Mouse (Mus musculus) myocyte (in vitro differentiated cells): ENCODE data around the gene Lsr. TPM values are rescaled to one million over a fixed set of nuclear protein-coding genes. Genes with fewer than 3 reads are reported as not detected.

Experiments used
- H3K27me3 ChIP-seq: one replicate; pipeline ENCODE4 v1.6.1; 2011; ENCODE audit not compliant: control insufficient read depth, insufficient read depth, insufficient read length
- H3K36me3 ChIP-seq: one replicate; pipeline ENCODE4 v1.6.1; 2011; ENCODE audit not compliant: control insufficient read depth, insufficient read depth
- H3K4me2 ChIP-seq: one replicate; pipeline ENCODE4 v1.6.1; 2011; ENCODE audit warnings: low read depth, control low read depth
- H3K4me3 ChIP-seq: one replicate; pipeline ENCODE4 v1.5.1; 2011; ENCODE audit warnings: mild to moderate bottlenecking, control low read depth, moderate library complexity
- H3K79me2 ChIP-seq: one replicate; pipeline ENCODE4 v1.6.1; 2011; ENCODE audit not compliant: control insufficient read depth, insufficient read depth
- H3ac ChIP-seq: one replicate; pipeline ENCODE4 v1.6.1; 2011; ENCODE audit not compliant: control insufficient read depth, insufficient read length
- CEBPB ChIP-seq: IDR thresholded peaks from 2 replicates; pipeline ENCODE4 v1.6.1; 2011; ENCODE audit warnings: mild to moderate bottlenecking, moderate library complexity; ENCODE audit not compliant: poor library complexity, insufficient read depth, severe bottlenecking
- E2F4 ChIP-seq: IDR thresholded peaks from one replicate; pipeline ENCODE4 v1.6.1; 2011; ENCODE audit warnings: mild to moderate bottlenecking, control low read depth, moderate library complexity; ENCODE audit not compliant: insufficient read depth
- MAX ChIP-seq: IDR thresholded peaks from one replicate; pipeline ENCODE4 v1.6.1; 2011; ENCODE audit warnings: low read depth, mild to moderate bottlenecking, control low read depth
- MYOD1 ChIP-seq, 3 experiments: IDR thresholded peaks; one replicate each; pipeline ENCODE4 v1.6.1; 2011; ENCODE audit warnings: control low read depth in 2 of 3, low read depth in 2 of 3, mild to moderate bottlenecking in 2 of 3, moderate library complexity in 1 of 3; ENCODE audit not compliant: insufficient read length in 2 of 3, control insufficient read depth in 1 of 3
- MYOG ChIP-seq, 3 experiments: IDR thresholded peaks; one replicate each; pipeline ENCODE4 v1.6.1; 2011; ENCODE audit warnings: control low read depth in 2 of 3, low read depth in 2 of 3, mild to moderate bottlenecking in 2 of 3; ENCODE audit not compliant: insufficient read length in 2 of 3, control insufficient read depth in 1 of 3, insufficient read depth in 1 of 3
- POLR2A ChIP-seq: IDR thresholded peaks from one replicate; pipeline ENCODE4 v1.6.1; 2011; ENCODE audit warnings: low read depth, mild to moderate bottlenecking, control low read depth, moderate library complexity; ENCODE audit not compliant: insufficient read length
- POLR2AphosphoS2 ChIP-seq: IDR thresholded peaks from one replicate; pipeline ENCODE4 v1.6.1; 2011; ENCODE audit warnings: low read depth, control low read depth; ENCODE audit not compliant: insufficient read length
- REST ChIP-seq: IDR thresholded peaks from one replicate; pipeline ENCODE4 v1.6.1; 2011; ENCODE audit warnings: mild to moderate bottlenecking, control low read depth, moderate library complexity; ENCODE audit not compliant: insufficient read depth, insufficient read length
- SRF ChIP-seq: IDR thresholded peaks from one replicate; pipeline ENCODE4 v1.6.1; 2011; ENCODE audit warnings: low read depth; ENCODE audit not compliant: control insufficient read depth, insufficient read length
- TCF12 ChIP-seq: IDR thresholded peaks from one replicate; pipeline ENCODE4 v1.6.1; 2011; ENCODE audit warnings: mild to moderate bottlenecking, control low read depth; ENCODE audit not compliant: poor library complexity, insufficient read depth, severe bottlenecking
- TCF3 ChIP-seq: IDR thresholded peaks from one replicate; pipeline ENCODE4 v1.6.1; 2011; ENCODE audit warnings: low read depth, control low read depth; ENCODE audit not compliant: insufficient read length
- USF1 ChIP-seq: IDR thresholded peaks from one replicate; pipeline ENCODE4 v1.6.1; 2011; ENCODE audit warnings: low read depth, mild to moderate bottlenecking, control low read depth, moderate library complexity
- polyA plus RNA-seq: library from polyadenylated mRNA; unstranded; fragments of >200 nt; fragmentation: generic; extraction: Trizol; gene quantifications from one replicate; pipeline ENCODE4 v1.2.1, GENCODE M21; 2012; ENCODE audit warnings: missing spikeins

Lsr gene
- polyA plus RNA-seq, 1 experiment, result 0.02 TPM

- no peak overlapping the region for H3K4me2 ChIP-seq
- TF ChIP-seq CEBPB, result no peak
- no peak for TF ChIP-seq SRF
- no peak for TF ChIP-seq E2F4
- no peak for TF ChIP-seq MYOG (IDR thresholded peaks at IDR 0.05; ENCODE audit: control insufficient read depth in 1 of 3, insufficient read depth in 1 of 3, insufficient read length in 2 of 3, low read depth in 2 of 3)
- TF ChIP-seq TCF12, result no peak
- TF ChIP-seq POLR2AphosphoS2, result no peak
- no peak for TF ChIP-seq TCF3
- TF ChIP-seq USF1, result no peak
- no peak for TF ChIP-seq MAX
- no peak for TF ChIP-seq REST
- no peak for TF ChIP-seq MYOD1 (IDR thresholded peaks at IDR 0.05; ENCODE audit: control insufficient read depth in 1 of 3, insufficient read length in 2 of 3, low read depth in 2 of 3)
- TF ChIP-seq POLR2A, result no peak
- H3K4me3 ChIP-seq, result no peak overlapping the region
- H3K36me3 ChIP-seq, result no peaks in the 10 kb centered on the region
- no peak overlapping the region for H3ac ChIP-seq
- peaks cover 19% of the 10 kb centered on the region for H3K27me3 ChIP-seq
- H3K79me2 ChIP-seq, result no peaks in the 10 kb centered on the region
Observed at GRCm38 (mm10) chr7:30992148-30992547, 18.9 kb upstream of the Lsr start.

DNA sequence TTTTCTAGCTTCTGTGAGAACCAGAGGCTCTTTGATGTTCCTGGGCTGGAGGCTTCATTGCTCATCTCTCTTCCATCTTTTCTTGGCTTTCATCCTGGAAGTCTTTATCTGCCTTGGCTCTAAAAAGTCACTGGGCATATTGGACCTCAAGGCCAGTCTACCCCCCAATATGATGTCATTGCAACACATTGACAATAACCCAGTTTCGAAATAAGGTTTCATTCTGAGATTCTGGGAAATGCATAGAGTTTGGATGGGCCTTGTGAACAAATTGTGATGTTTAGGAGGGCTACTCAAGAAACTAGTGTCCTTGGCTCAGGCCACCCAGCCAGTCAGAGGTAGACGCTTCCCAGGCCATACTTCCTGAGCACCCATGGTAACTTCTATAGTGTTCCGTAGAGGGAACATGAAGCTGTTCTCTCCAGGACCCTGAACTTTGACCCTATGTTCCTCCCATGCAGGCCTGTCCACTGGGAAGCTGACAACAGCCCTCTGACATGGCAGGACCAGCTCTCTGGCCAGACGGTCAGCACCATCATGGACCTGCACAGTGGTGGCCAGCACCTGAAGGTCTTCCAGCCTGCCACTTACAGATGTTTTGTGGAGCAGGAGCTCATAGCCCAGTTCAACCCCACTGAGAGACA lies 15.4 kb upstream of the Lsr start:
- Histone ChIP-seq H3K36me3 (no peaks in the 10 kb centered on the region), H3K27me3 (peaks cover 19% of the 10 kb centered on the region), H3K79me2 (no peaks in the 10 kb centered on the region), H3K4me3 (no peak overlapping the region), H3K4me2 (no peak overlapping the region), H3ac (no peak overlapping the region)
- TF ChIP-seq MYOG (IDR thresholded peaks at IDR 0.05; ENCODE audit: control insufficient read depth in 1 of 3, insufficient read depth in 1 of 3, insufficient read length in 2 of 3, low read depth in 2 of 3) (no peak), USF1 (no peak), CEBPB (no peak), POLR2A (no peak), MAX (no peak), MYOD1 (IDR thresholded peaks at IDR 0.05; ENCODE audit: control insufficient read depth in 1 of 3, insufficient read length in 2 of 3, low read depth in 2 of 3) (no peak), TCF3 (no peak), SRF (no peak), POLR2AphosphoS2 (no peak), E2F4 (no peak), TCF12 (no peak)

DNA sequence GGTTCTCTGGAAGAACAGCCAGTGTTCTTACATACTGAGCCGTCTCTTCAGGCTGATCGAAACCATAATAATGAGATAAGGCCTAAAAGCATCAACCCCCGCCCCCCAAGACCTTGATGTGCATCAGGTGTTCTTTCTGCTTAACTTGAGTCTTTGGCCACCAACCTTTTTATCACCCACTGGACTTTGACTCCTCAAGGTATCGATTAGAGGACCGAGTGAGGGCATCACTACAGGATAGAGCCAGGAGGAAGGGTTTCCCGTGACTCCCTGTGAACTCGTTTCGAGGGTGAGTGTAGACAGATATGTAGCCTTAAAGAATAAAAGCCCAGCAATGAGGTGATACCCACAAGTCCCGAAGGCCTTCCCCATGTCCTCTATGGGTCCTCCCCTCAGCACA lies 12.1 kb upstream of the Lsr start:
- Histone ChIP-seq H3K27me3 (peaks cover 20% of the 10 kb centered on the region), H3K36me3 (no peaks in the 10 kb centered on the region), H3K4me2 (no peak overlapping the region), H3K79me2 (no peaks in the 10 kb centered on the region), H3K4me3 (no peak overlapping the region), H3ac (no peak overlapping the region)
- TF ChIP-seq E2F4 (no peak), POLR2A (no peak), MYOD1 (IDR thresholded peaks at IDR 0.05; ENCODE audit: control insufficient read depth in 1 of 3, insufficient read length in 2 of 3, low read depth in 2 of 3) (no peak), MAX (no peak)

- no peaks in the 10 kb centered on the region for H3K79me2 ChIP-seq
- H3K27me3 ChIP-seq, result peaks cover 4% of the 10 kb centered on the region
- no peak overlapping the region for H3ac ChIP-seq
- no peak for TF ChIP-seq MYOD1 (IDR thresholded peaks at IDR 0.05; ENCODE audit: control insufficient read depth in 1 of 3, insufficient read length in 2 of 3, low read depth in 2 of 3)
- TF ChIP-seq REST, result no peak
- TF ChIP-seq MAX, result no peak
- TF ChIP-seq MYOG (IDR thresholded peaks at IDR 0.05; ENCODE audit: control insufficient read depth in 1 of 3, insufficient read depth in 1 of 3, insufficient read length in 2 of 3, low read depth in 2 of 3), result no peak
- no peak for TF ChIP-seq USF1
- no peak for TF ChIP-seq POLR2AphosphoS2
- no peak for TF ChIP-seq TCF3
- TF ChIP-seq SRF, result no peak
- TF ChIP-seq TCF12, result no peak
- no peak for TF ChIP-seq CEBPB
- TF ChIP-seq POLR2A, result no peak
- TF ChIP-seq E2F4, result no peak
- H3K4me3 ChIP-seq, result no peak overlapping the region
- H3K4me2 ChIP-seq, result no peak overlapping the region
- no peaks in the 10 kb centered on the region for H3K36me3 ChIP-seq
Observed at GRCm38 (mm10) chr7:30981703-30982102, 8.4 kb upstream of the Lsr start.
